Mouse (Mus musculus) liver (tissue): Measurements from ENCODE around the gene Pcgf6.
A peak's percentile ranks its signal among the peaks of the same experiment; 100 is the strongest.
"Not testable (repeated sequence)": the region's sequence is repeated elsewhere in the genome, so short reads cannot be mapped to it uniquely, and the experiment has no call there.

ENCODE experiments used
- DNase-seq: peaks from one replicate; pipeline ENCODE4 v3.0.0-alpha.2; 2020; ENCODE audit warnings: mixed read lengths

Pcgf6 gene

DNA sequence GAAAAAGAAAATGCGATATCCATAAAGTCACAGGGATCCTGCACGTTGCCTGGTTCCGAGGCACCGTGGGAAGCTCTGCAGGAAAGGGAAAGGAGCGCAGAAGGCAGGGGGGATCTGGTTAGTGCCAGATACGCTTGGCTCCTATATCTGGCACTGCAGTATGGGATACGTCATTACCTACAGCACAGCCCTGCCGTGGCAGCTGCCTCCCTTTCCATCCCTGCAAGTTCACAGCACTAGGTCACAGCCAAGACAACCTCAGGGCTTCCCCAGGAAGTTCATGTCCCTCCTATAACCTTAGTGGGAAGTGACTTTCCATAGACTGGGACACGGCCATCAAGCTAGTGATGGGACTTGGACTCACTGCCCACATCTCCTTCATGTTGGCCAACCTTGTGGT lies 54.6 kb downstream of the Pcgf6 start:
- no peak for DNase-seq

DNA sequence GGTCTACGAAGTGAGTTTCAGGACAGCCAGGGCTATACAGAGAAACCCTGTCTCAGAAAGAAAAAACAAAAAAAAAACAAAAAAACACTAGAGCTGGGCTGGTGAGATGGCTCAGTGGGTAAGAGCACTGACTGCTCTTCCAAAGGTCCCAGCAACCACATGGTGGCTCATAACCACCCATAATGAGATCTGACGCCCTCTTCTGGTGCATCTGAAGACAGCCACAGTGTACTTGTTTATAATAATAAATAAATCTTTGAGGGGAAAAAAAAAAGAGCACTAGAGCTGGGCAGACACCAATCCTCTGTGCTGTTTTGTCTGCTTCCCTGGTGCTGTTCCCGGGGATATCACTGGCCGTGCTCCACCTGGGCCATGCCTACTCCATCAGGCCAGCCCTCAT lies 58.4 kb downstream of the Pcgf6 start:
- not testable (repeated sequence) for DNase-seq

DNA sequence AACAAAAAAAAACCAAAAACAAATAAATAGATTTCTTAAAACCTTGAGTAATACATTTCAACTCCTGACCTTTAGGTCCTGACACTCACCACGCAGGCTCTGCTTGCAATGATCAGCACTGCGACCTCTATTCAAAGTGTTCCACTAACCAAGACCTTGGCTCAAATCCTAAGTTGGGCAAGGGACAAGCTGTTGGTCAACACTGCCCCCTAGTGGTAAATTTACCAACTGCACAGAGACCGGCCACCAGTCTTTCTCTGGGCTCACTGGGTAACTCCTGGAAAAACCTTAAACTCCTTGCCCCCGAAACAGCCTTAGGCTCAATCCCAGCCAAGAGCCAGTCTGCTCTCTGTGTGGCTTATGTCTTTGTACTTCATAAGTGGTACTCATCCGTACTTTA lies 59.6 kb downstream of the Pcgf6 start:
- peak; percentile 86 for DNase-seq

DNA sequence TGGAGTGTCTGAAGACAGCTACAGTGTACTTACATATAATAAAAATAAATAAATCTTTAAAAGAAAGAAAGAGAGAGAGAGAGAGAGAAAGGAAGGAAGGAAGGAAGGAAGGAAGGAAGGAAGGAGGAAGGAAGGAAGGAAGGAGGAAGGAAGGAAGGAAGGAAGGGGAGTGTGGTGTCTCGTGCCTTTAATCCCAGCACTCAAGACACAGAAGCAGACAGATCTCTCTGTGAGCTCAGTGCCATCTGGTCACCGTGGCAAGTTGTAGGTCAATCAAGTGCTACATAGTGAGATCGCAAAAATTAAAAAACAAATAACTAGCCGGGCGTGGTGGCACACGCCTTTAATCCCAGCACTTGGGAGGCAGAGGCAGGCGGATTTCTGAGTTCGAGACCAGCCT lies 60.1 kb downstream of the Pcgf6 start:
- not testable (repeated sequence) for DNase-seq

DNA sequence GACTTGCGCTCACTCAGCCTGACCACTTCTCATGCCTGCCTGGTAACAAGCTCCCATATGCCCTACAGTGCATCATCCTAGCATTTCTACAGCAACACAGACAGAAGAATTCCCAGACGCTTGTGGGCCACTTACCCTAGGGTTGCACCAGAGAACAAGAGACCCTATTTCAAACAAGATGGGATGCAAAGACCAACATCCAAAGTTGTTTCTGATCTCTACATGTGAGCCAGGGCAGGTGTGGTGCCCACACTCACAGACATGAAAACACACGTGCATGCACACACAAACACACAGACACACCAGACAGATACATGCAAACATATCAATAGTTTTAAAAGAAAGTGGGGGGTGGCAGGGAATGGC lies 60.6 kb downstream of the Pcgf6 start:
- DNase-seq = no peak

DNA sequence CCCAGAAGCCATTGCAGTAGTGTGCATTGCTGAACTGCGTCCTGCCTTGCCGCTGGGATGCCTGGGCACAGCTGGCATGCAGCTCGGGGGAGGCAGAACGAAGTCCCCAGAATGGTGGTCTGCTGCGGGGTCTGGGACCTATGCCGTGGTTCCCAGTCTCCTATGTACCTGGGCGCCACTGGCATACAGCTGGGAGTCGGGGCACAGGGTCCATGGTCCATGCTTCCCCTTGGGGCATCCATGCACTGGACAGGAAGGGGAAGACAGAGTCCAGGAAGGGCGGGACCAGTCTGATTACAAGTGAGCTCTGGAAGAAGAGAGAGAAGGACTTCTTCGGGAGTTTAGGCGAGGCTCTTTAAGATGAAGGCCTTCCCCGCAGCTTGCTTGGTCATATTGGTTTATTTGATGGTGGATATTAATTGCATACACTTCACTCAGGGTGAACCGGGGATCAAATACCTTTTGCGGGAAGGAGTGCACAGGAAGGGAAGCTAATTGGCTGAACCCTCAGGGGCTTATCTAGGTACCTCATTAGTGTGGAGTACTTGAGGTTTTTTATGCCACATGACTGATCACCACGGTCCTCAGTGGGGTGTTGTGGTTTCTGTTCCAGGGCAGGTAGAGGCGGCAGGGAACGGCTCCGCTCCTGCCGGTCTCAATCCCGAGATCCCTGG lies 61.1 kb downstream of the Pcgf6 start:
- no peak for DNase-seq

DNA sequence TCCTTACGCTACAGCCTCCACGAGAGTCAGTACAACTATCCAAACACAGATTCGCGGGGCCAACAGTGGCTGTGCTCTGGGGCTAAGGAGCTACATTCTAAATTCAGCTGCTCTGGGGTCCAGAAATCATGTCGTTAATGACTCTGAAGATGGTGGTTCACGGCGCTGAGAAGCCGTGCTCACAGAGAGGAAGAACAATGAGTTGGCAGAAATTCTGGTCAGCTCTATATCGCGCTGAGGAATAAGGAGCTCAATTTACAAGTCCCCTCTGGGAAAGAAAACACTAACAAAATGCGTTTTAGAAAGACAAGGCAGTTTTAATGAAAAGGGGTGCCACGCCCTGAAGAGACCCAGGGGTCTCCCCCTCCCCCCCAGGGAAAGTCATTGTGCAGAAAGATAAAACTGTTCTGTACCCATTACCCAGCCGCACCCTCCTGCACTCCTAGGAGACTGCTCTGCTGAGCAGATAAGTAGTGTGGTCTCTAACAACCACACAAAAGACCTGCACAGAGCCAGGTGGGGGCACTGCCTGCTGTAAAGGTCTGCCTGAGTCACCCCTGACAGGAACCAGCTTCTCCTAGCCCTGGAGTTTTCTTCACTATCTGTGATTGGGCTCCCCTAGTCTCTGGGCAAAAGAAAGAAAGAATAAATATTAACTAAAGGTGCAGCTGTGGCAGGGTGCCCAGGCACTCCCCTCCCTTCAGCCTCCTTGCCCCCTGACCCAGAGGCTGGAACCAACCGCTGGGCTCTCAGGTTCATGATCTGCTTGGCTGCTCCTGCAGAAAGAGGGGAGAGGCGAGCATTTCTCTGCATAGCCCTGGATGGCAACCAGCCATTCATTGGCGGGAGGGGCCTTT lies 62.2 kb downstream of the Pcgf6 start:
- peak; percentile 88 for DNase-seq

DNA sequence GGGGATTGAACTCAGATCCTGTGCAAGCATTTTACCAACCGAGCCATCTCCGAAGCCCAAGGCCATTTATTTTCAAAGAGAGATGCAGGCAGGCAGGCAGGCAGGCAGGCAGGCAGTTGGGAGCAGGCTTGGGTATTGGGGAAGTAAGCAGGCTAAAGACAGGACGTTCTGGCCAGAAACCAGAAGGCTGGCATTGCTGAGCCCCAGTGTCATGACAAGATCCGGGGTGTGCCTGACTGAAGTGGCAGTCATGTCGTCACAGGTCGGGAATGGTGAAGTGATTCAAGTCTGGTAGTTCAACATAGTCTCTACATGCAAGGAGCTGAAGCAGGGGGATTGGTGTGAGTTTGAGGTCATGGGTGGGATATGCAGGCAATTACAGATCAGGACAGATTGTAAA lies 63.1 kb downstream of the Pcgf6 start:
- peak; percentile 55 for DNase-seq

DNA sequence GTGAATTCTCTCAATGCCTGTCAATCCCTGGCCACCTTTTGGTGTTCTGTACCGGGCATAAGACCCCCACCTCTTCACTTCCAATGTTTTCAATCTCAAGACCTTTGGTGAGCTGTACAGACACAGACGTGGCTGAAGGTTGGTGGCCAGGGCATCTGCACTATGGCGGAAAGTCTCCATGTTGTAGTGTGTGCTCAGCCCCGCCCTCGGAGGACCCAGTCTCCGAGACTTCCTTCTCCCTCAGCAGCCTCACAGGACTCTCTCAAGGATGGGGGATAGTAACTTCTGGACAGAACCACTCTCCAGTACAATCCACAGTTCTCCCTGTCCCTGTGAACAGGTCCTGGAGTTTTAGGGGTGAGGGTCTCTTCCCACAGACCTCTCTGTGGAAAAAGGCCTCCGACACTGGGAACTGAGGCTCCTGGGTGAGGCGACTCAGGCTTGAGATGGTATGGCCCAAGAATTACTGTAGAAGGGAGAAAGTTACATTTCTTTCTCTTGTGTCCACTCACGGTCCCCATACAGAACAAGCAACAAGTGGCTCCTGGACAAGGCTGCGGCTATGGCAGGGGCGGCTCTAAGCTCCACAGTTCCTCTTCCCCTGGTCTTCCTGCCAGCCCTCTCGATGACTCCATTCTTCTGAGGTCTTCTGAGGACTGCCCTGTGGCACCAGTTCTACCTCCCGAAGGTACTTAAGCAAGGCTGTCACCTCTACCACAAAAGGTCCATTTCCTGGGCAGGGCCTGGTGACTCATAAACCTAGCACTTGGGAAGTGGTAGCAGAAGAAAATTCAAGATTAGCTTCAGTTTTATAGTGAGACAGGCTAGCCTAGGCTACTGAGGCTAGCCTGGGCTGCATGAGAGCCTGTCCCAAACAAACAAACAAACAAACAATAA lies 65.7 kb downstream of the Pcgf6 start:
- DNase-seq = peak; percentile 44

DNA sequence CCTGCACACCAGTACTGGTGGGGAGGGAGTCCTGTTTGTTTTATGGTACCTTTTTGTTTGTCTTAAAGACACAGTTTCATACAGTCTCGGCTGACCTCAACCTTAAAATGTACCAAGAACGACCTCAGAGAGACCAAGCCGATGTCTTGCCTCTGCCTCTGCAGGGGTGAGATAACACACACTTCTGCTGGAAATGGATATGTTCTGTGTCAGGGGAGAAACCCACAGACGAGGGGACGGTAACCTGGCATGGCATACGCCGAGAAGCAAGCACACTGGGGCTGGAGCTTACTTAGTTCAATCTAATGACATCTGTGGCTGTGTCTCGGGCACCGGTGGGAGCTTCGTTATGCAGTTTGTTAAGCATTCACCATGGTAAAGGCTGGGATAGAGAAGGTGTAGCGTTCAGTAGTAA lies 66.7 kb downstream of the Pcgf6 start:
- DNase-seq = peak; percentile 71
